Mouse (Mus musculus) heart, adult 8-10 months (tissue): ENCODE measurements around the gene Epha4. TPM values are rescaled to one million over a fixed set of nuclear protein-coding genes. Genes with fewer than 3 reads are reported as not detected.

ENCODE experiments used
- DNase-seq: peaks from one replicate; pipeline ENCODE4 v3.0.0; 2022; ENCODE audit warnings: low spot score
- total RNA-seq, 4 experiments: library from RNA; stranded (reverse); gene quantifications; 2 replicates each; pipeline ENCODE4 v1.2.4; 2022

Epha4 gene
- total RNA-seq, 4 experiments from 2014 or later = 28.3 to 42.7 (median 36.0) TPM

DNA sequence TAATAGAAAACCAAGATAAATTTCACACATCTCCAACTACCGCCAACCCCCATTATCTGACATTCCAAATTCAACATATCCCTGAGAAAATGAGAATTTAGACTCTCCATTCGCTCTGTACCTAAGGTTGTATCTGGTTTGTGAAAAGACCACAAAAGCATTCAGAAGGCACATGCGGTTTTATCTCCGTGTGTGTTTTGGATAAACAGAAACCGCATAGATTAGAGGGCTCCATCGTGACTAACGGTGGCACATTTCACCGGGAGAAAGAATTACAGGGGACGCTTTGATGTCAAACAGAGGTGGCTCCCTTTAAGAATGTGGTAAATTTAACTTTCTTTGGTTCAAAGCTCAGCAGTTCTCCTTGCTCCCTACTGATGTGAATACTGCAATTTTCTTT is 107.5 kb downstream of the Epha4 start:
- DNase-seq = no peak

DNA sequence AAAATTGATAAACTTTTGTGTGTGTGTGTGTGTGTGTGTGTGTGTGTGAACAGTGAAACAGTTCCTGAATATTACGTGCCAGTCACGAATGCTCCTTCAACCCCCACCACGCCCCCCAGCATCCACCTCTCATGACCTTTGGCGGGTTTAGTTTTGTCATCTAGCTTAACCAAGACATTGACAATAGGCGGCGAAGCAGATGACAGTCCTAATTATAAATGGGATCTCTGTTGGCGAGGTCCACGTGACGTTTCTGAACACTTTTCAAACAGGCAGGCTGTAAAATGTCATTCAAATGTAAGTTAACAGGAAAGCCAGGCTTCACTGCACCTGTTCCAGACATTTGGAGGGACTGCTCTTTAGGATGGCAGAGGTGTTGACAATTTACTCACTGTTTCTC is 108.3 kb downstream of the Epha4 start:
- DNase-seq = no peak

DNA sequence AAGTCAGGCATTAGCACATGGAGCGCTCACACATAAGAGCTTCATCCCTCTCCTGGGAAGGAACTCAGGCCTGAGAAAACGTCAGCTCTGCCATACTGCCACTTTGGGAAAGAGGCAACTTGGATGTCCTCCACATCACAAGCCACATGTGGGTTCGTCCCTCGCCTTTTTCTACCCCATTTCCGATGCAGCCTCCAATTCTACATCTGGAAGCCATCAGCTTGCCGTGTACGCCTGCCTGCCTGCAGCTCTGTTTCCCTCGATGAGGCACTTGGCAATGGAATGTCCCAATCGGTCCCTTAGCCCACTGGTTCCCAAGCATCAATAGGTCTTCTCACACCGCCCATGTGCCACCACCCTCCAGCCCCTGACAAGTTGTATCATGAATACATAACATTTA is 110.4 kb downstream of the Epha4 start:
- no peak for DNase-seq

DNA sequence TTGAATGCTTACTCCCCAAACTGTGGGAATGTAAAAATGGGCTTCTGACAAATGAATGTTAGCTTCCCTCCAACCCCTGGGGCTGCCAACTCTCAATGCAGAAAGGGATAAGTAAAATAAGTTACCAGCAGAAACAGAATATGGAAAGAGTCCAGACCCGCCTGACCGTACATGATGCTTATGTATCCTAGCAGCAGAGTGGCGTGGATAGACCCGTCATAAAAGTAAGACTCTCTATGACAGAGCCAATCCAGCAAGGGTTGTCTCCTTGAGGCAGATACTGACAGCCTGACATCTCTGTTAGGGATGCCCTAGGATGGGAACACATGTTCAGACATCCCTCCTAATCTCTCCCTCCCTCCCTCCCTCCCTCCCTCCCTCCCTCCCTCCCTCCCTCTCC is 111.9 kb downstream of the Epha4 start:
- DNase-seq = no peak

DNA sequence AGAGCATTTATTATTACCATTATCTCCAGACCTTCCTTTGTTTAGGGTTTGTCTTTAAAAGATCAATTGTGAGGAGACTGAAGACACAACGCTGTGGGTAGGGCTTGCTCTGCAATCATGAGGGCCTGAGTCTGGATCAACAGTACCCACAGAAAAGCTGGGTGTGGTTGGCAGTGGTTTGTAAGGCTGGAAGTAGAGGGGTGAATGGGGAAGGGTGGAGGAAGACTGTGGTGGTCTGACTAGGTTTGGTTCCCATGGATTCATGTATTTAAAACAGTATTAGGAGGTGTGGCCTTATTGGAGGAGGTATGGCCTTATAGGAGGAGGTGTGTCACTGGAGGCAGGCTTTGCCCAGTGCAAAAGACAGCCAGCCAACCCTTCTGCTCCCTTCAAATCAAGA is 113.4 kb downstream of the Epha4 start:
- no peak for DNase-seq

DNA sequence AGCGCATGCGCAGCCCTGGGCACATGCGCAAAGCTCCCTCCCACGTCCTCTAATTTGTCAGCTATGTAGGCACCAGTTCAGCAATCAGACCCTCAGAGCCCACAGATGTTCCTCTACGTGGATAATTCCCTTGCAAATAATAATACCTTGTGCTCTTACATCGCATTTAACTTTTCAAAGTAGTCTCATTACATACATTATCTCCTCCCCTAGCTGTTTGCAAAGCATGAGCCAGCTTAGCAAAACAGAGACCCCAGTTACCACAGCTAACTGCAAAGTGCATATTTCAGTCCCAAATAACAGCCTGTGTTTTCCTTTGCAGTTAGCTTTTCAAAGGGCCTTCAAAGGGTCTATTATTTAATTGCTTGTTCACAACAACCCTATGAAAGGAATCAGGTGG is 123.3 kb downstream of the Epha4 start:
- no peak for DNase-seq

DNA sequence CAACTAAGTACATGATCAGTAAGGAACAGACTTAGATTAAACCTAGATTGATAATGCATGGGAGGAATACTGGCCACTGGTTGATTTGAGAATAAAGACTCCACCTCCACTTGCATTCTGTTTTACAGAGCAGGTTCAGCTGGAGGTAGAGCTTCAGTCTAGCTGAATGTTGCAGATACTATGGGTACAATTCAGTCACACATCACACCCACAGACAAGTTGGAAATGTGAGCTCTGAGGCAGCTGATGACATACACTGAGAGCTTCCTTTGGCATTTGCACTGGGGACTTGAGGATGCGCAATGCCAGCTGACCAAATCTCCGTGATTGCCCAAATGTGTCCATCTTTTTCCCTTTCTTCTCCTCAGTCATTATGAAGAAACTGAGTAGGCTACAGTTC is 125.8 kb downstream of the Epha4 start:
- no peak for DNase-seq

DNA sequence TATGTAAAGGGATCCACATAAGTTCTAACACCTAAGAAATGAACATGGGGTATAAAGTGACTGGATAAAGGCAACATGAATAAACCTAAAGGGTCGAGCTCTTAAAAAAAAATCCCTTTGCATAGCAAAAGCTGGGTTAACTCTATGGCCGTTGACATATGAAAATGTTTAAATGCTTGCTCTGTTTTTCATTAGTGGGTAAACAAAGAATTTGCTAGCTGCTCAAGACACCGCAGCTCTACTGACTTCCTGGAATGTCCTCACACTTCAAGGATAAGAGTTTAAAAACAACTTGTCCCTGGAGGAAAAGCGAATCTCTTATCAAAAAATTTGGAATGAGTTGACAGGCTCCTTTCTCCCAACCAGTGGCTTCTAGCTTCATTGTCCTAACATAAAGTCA is 126.3 kb downstream of the Epha4 start:
- no peak for DNase-seq

DNA sequence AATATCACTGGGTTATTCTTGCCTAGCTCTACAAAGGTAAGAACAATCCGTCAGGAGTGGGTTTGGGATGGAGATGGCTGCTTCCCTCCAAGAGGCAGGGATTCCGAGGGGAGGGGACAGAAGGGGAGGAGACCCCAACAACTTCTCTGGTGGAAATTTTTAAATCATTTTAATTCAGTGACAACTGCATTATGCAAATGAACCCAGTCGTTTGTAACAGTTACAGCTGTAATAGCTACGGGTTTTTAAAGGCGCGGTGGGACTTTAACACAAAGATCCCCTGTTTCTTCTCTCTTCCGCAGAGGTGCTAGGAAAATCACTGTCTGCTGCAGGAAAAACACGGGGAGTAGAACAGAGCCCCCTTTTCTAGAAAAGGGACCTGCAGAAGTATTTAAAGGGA is 129.3 kb downstream of the Epha4 start:
- DNase-seq = no peak

DNA sequence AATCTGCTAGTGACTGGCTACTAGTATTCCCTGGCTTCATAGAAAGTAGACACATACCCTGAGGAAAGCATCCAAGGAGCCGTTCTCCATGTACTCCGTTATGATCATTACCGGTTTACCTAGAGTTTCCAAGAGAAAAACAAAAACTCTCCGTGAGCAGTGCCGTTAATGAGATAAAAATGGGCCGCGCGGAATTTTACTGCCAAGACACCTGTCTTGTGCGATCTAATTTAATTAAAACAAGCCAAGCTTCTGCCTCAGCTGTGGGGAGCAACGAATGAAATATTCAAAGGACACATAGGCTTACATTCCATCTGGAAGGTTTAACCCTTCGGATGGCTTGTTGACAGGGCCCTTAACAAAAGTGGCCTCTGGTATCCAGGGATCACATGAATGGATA is 131.4 kb downstream of the Epha4 start:
- DNase-seq = no peak

DNA sequence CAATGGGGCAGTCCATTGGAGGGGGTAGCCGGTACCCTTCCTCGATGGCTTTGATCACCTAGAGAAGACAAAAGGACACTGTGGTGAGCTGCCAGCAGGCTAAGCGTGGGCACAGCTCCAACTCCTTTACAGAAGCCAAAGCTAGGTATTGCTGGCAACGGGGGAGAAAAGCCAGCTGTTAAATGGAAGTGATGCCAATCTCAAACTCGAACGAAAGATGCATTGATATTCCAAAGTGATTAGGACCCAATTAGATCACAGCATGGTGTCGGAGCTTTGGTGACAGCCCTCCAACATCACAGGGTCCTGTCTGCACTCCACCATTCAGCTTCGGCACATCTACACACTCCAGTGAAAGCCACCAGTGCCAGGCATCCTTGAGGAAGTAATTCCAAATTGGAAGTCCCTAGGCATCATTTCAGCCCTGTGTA is 137.3 kb downstream of the Epha4 start:
- DNase-seq = no peak

DNA sequence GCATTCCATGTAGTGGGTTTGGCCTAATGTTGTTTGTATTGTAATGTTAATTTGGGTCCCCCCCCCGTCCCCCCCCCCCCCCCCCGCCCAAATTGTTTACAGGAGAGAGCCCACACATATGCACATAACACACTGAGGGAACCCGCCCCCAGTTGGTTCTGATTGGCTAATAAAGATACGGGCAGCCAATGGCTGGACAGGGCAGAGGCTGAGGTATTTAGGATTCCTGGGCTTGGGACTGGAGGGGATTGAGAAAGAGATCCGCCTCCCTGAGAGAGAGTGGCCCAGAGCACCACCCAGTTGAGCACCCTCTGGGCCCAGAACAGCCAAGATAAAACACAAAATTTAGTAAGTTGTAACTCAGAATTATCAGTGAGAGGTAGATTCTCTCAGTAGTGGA is 140.8 kb downstream of the Epha4 start:
- DNase-seq = no peak

DNA sequence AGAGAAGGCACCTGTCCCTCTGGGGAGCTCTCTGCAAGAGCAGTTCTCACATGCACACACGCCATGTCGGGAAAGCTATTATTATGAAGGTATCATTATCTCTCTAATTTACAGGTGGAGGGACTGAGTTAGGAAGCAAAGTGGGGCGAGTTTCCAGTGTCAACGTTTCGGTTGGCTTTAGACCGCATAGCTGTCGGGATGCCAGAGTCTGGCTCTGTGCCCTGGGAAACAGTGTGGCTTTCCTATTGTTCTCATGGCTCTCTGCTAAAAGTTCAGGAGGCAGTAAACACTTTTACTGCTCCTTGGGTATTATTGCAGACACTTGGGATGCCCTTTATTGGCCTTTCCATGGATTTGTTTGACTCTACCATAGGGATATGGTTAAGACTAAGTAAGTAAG is 144.0 kb downstream of the Epha4 start:
- peak; percentile 21 for DNase-seq

DNA sequence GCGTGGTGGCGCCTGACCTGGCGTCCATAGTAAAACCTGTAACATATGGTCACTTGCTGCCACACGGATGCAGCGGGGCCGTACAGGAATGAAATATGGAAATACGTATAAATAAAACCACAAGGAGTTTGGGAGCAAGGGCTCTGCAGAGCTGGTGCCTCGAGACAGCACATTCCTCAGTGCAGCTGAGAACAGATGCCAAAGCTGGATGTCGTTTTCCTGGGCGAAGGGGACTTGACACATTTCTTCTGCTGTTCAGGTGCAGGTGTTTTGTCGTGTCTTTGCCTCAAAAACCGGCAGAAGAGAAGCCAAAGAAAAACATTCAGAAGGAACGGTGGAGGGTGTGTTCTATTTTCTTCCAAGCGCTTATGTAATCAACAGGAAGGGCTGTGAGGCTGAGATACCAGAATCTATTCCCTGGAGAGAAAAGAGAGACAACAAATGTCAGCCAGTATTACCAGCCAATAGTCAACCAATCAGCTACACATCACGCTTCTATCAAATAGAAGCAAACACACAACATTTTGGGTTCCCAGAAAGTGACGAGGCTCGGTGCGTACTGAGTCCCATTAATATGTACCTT is 145.5 kb downstream of the Epha4 start:
- DNase-seq = peak; percentile 67

DNA sequence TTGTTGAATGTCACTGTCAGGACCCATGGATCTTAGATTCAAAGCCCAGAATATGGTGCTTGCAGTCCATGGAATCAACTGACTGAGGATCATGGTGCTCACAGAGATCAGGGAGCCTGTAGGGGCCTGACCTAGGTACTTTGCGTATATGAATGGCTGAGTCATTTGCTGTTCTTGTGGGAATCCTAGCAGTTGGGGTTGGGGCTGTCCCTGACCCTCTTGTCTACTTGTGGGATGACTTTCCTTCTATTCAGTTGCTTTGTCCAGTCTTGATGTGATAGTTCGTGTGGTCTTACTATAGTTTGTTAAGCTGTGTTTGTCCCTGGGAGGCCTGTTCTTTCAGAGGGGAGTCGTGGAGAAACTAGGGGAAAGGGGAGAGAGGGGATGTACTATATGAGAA is 149.0 kb downstream of the Epha4 start:
- no peak for DNase-seq

DNA sequence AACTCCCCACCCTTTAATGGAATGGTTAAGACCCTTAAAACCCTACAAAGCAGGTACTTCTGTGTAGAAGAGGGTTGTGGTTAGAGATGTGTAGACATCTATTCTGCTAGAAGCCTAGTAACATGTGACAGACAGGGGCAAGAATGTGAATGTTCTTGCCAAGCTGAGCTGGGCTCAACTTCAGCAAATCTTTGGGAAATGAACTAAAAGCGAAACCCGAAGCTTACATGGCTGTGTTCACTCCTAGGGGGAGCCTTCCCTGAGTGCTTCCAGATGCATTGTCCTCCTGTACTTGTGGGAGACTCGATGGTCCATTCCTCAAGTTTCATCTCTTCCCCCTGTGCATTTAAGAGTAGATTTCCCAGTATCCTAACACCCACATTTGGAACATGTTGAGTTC is 150.3 kb downstream of the Epha4 start:
- peak; percentile 17 for DNase-seq

DNA sequence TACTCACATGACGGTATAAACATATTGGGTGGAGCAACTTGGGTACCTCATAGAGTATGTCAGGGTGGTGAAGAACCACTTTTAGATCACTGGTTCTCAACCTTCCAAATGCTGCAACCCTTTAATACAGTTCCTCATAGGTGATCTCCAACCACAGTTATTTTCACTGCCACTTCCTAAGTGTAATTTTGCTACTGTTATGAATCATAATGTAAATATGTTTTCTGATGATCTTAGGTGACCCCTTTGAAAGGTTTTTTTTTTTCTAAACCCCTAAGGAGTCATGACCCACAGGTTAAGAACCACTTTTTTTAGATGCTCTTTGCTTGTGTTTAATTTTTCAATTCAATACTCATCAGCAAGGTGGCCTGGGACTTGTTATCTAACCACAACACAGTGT is 151.0 kb downstream of the Epha4 start:
- DNase-seq = no peak

DNA sequence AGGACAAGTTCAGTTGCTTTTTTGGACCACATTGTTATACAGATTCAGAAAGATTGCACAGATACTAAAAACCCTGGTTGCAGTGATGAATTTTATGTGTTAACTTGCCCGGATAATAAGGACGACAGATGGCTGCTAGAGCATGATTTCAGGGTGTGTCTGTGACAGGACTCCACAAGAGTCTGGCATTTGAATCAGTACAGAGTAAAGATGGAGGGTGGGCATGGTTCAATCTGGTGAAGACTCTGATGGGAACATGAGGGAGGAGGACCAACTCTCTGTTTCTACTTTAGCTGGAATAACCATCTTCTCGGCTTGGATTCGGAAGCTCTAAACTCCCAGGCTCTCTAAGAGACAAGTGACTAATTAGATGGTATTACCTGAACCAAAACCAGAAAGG is 168.4 kb downstream of the Epha4 start:
- DNase-seq = no peak

DNA sequence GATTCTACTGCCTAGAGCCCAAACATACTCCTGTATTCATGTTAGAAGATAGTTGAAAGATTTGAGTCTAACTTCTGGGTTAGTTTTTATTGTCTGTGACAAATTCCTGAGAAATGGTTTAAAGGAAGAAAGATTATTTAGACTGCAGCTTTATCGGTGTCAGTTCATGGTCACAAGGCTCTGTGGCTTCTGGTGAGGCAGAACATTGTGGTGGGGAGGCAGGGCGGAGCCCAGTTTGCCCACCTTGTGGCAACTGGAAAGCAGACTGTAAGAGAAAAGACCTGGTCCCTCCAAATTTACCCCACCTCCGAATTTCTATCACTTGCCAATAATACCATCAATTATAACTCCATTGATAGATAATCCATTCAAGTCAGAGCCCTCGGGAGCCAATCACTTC is 171.1 kb downstream of the Epha4 start:
- no peak for DNase-seq

DNA sequence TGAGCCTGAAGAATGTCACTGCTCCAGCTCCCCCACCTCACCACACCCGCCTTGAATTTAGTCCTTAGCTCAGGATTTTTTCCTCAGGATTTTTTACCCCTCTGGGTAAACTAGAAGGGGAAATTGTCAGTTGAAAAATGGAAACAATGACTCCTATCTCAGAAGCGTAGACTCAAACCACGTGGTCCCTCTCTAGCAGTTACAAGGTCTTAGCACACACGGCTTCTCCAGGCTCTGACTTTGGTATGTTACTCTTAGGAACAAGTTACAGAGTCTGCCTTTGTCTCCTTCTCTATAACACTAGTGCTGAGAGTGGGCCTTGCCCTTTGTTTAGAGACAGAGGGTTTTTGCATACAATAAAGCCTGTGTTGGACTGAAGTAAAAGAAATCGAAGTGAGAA is 175.2 kb downstream of the Epha4 start:
- no peak for DNase-seq

DNA sequence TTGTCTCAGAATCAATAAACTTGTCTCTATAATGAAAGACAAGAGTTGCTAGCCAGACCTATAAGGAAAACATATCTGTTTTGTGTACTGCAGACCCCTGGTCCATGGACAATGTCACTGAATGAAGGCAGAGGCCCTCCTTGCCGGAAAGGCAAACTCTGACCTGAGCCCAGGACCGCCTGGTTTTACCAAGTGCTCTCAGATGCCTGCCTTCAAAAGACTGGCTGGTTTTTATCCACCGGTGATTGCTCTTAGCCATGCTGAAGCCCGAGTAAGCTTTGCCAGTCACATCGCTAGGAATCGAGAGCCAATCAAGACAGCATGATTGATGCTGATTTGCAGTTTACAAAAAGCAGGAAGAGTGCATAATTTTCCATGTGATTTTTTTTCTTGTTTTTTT is 176.5 kb downstream of the Epha4 start:
- no peak for DNase-seq

DNA sequence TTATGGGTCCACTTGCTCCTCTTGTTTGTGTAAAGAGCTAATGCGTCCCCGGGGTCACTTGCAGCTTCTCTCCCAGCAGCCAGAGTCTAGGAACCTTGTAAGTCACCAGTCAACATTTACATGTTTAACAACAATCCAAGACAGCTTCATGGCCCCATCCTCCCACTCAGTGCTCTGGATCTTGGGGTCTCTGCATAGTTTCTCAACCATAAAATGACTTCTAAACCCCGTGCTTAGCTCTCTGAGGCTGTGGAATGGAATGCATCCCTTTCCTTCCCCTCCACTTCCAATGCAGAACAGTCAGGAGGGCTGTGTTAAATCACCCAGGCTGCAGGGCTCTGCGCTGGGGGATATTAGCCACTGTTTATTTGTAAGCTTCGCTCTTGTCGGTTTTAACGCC is 178.0 kb downstream of the Epha4 start:
- DNase-seq = no peak

DNA sequence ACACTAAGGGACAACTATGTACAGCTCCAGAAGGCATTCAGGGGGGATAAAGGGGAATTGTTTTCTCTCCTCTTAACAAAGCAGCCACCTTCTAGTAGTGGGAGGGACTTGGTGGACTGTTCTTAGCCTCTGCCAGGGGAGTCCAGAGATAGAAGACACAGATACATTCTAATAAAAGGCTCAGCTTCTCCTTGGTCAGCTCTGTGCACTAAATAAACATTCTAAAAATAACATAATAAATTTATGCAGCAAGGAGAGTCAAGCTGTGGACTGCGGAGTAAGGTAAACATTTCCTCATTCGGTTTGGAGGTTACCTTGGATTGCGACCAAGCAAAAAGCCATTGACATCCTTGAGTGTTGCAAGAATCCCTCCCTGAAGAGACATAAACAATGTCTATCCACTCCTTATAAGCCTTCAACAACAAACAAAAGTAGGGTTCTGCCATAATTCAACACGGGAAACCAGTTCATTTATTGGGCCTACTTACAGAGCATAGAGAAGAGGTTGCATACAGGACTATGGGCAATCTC is 196.2 kb downstream of the Epha4 start:
- DNase-seq = no peak
